Mouse (Mus musculus) Patski (cell line): ENCODE measurements around the gene 2410141K09Rik. TPM values are rescaled to one million over a fixed set of nuclear protein-coding genes. Genes with fewer than 3 reads are reported as not detected.
"Not testable (repeated sequence)": the region's sequence is repeated elsewhere in the genome, so short reads cannot be mapped to it uniquely, and the experiment has no call there.

Experiments
- ATAC-seq: fragments of 100-300 bp; one replicate; pipeline ENCODE4 v1.8.0; 2021
- CTCF ChIA-PET: fragments of 350-600 bp; sonication (Branson Sonifier 250); formaldehyde crosslinking; loops from one replicate; lab custom pipeline; 2022; ENCODE audit warnings: inconsistent platforms; lab: Charles Lee
- POLR2A ChIA-PET: fragments of 350-600 bp; sonication (Branson Sonifier 250); formaldehyde crosslinking; loops from one replicate; lab custom pipeline; 2022; ENCODE audit warnings: antibody characterized with exemption, inconsistent platforms; lab: Charles Lee
- DNase-seq: peaks from one replicate; pipeline ENCODE4 v3.0.0-alpha.2; 2011; ENCODE audit warnings: low read depth, low spot score
- H3K27me3 ChIP-seq: fragments of 371-371 bp; one replicate; pipeline ENCODE4 v1.5.1; 2021
- in situ Hi-C: fragments of 300-500 bp; cut with MboI; formaldehyde crosslinking; loops from 3 replicates; pipeline ENCODE4 v1.11.1; 2018; ENCODE audit warnings: low pct_unique_long_range_greater_than_20kb, mixed read lengths
- polyA plus RNA-seq: library from polyadenylated mRNA; unstranded; gene quantifications from one replicate; pipeline ENCODE4 v1.2.3, GENCODE M21; 2021

The 2410141K09Rik gene
- not detected for polyA plus RNA-seq

DNA sequence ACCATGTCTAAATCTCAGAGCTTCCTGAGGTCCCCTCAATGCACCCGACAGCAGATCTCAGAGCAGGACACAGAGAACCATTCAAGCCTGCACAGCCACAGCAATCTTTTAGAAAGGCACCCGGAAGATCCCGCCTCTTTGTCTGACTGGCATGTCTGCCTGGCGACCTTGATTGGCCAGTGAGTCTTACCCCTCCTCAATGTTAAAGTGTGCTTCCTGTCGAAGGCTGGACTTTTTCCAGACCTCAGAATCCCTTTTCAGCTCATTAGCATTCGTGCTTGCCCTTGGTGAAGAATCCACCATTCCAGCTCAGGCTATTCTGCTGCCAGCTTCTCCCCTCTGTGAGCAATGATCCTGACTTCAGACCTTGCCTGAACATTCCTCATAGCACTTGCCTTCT is at the start of gene 2410141K09Rik:
Gene 2410141K09Rik (minus strand): TSS at position 101 of the 400 bp plus-strand sequence.
- ATAC-seq, in situ Hi-C loops, POLR2A ChIA-PET, CTCF ChIA-PET, H3K27me3 ChIP-seq, DNase-seq: not testable (repeated sequence)

- POLR2A ChIA-PET, DNase-seq, H3K27me3 ChIP-seq, ATAC-seq, in situ Hi-C loops, CTCF ChIA-PET: not testable (repeated sequence)
Observed at GRCm38 (mm10) chr13:66426858-66427257, 14.1 kb downstream of the 2410141K09Rik start.

DNA sequence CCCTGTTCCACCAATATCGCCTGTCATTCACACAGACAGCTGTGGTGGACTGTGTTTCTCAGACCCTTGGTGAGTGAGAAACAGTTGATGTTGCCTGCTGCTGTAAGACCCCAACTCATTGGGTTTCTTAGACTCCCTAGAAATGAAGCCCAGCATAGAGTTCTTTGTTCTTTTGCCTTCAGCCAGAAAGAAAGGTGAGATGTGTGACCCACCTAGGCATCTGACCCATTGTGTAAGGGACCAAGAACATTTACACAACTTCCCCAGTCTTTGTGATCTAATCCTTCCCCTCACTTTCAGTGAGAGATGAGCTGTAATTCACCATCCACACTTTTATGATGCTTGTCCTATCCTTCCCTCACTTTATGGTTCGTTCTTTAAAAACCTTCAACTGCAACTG is 26.0 kb downstream of the 2410141K09Rik start:
- ATAC-seq, DNase-seq, in situ Hi-C loops, H3K27me3 ChIP-seq, CTCF ChIA-PET, POLR2A ChIA-PET: not testable (repeated sequence)

Other genes starting within 250 kb of the 2410141K09Rik start
- not detected for gene Gm10772, start 213.5 kb downstream of the 2410141K09Rik start, polyA plus RNA-seq